ENCODE assay signal across 12 mouse cellular contexts in genomic region chr13:28801210-28801954, GRCm38 (mm10).
DNase-seq lines count a peak whose midpoint lies in the region; ATAC-seq and TF ChIP-seq lines count a peak whose summit lies in the region.
"Had no signal": no experiment of that assay in that cellular context is flagged by ENCODE, and none has a peak within 500 bp of the region (broad histone marks: within the 10 kb centered on the region; RNA-seq: fewer than 3 reads in every experiment).

No protein-coding gene starts in this region.

- WGBS in kidney, postnatal 0 days = 54% methylated on average over 8 of the region's 8 CpGs
- WGBS in forebrain, embryonic 10.5 days = 50% methylated on average over 8 of the region's 8 CpGs
- WGBS in hindbrain, embryonic 14.5 days = 31% methylated on average over 8 of the region's 8 CpGs
- WGBS in cerebellum, adult 2 months = 53% methylated on average over 8 of the region's 8 CpGs

- no peaks in the 10 kb centered on the region for H3K36me3 ChIP-seq in kidney, postnatal 0 days (ENCODE audit: insufficient read depth, low read length)
- no peaks in the 10 kb centered on the region for H3K36me3 ChIP-seq in forebrain, embryonic 10.5 days (replicated peaks)
- no peaks in the 10 kb centered on the region for H3K36me3 ChIP-seq in hindbrain, embryonic 14.5 days (replicated peaks; ENCODE audit: control insufficient read depth, insufficient read depth)

- no peak overlapping the region for H3K9ac ChIP-seq in kidney, postnatal 0 days (ENCODE audit: low read depth, low read length)
- H3K9ac ChIP-seq in hindbrain, embryonic 14.5 days = no peak overlapping the region

- intact Hi-C loops in gastrocnemius, postnatal 36 days (cut with DNase I) = no loop called here

- H3K27ac ChIP-seq in kidney, postnatal 0 days = no peak overlapping the region
- H3K27ac ChIP-seq in forebrain, embryonic 10.5 days = peak overlapping the region; percentile 66
- 0 out of 2 replicates have a peak overlapping the region, but pooled peaks have one; percentile 28 for H3K27ac ChIP-seq in hindbrain, embryonic 14.5 days
- no peak overlapping the region for H3K27ac ChIP-seq in cerebellum, adult 2 months (ENCODE audit: insufficient read depth, low read length)
- H3K27ac ChIP-seq: left cerebral cortex, adult 2 months had no signal

- H3K4me1 ChIP-seq in kidney, postnatal 0 days (replicated peaks; ENCODE audit: insufficient read depth, low read length) = 0 out of 2 replicates have a peak, but pooled peaks cover 3% of the 10 kb centered on the region
- peaks cover 78% of the 10 kb centered on the region for H3K4me1 ChIP-seq in forebrain, embryonic 10.5 days
- peaks cover 14% of the 10 kb centered on the region for H3K4me1 ChIP-seq in hindbrain, embryonic 14.5 days (replicated peaks; ENCODE audit: control insufficient read depth, insufficient read depth, low read length)
- no peaks in the 10 kb centered on the region for H3K4me1 ChIP-seq in cerebellum, adult 2 months (ENCODE audit: control insufficient read depth, insufficient read depth, low read length)

- no peak overlapping the region for H3K4me3 ChIP-seq in kidney, postnatal 0 days (replicated peaks; ENCODE audit: low read depth, low read length)
- H3K4me3 ChIP-seq in forebrain, embryonic 10.5 days = no peak overlapping the region
- H3K4me3 ChIP-seq in hindbrain, embryonic 14.5 days (replicated peaks; ENCODE audit: low read length) = no peak overlapping the region
- H3K4me3 ChIP-seq in cerebellum, adult 2 months (replicated peaks; ENCODE audit: insufficient read depth, low read depth, low read length) = no peak overlapping the region
- H3K4me3 ChIP-seq: left cerebral cortex, adult 2 months had no signal

- peak; percentile 49 for DNase-seq in kidney, postnatal 0 days (ENCODE audit: low spot score)
- DNase-seq in kidney, adult 9 months = no peak
- DNase-seq in R1 (ENCODE audit: low read depth, low spot score) = peak; percentile 69
- no peak for DNase-seq in forebrain, embryonic 10.5 days (ENCODE audit: extremely low spot score, low spot score)
- DNase-seq in hindbrain, embryonic 14.5 days (ENCODE audit: low spot score) = no peak
- DNase-seq in cerebellum, adult 2 months = no peak
- DNase-seq in gastrocnemius, postnatal 36 days = no peak
- no peak for DNase-seq in natural killer cell, adult 2 months (ENCODE audit: low spot score in 2 of 2)
- DNase-seq: cerebellum, adult 9-11 months; heart, postnatal 36 days; kidney, postnatal 4 days had no signal

- H3K4me2 ChIP-seq in kidney, postnatal 0 days (ENCODE audit: low read length) = no peak overlapping the region
- H3K4me2 ChIP-seq in hindbrain, embryonic 14.5 days (replicated peaks) = no peak overlapping the region

- no peak for TF ChIP-seq POLR2A in cerebellum, adult 2 months (IDR thresholded peaks at IDR 0.05; ENCODE audit: borderline replicate concordance, insufficient read depth, low read length)

- TF ChIP-seq CTCF in kidney, postnatal 0 days (IDR thresholded peaks at IDR 0.05; ENCODE audit: low read depth) = no peak
- TF ChIP-seq CTCF in cerebellum, adult 2 months (IDR thresholded peaks at IDR 0.05; ENCODE audit: borderline replicate concordance, insufficient read depth, low read depth, low read length) = no peak

- no peaks in the 10 kb centered on the region for H3K27me3 ChIP-seq in kidney, postnatal 0 days (ENCODE audit: insufficient read depth, low read length)
- H3K27me3 ChIP-seq in forebrain, embryonic 10.5 days (ENCODE audit: poor library complexity, severe bottlenecking) = no peaks in the 10 kb centered on the region
- no peaks in the 10 kb centered on the region for H3K27me3 ChIP-seq in hindbrain, embryonic 14.5 days (ENCODE audit: control insufficient read depth, insufficient read depth, low read length)
- H3K27me3 ChIP-seq in cerebellum, adult 2 months (ENCODE audit: control insufficient read depth, insufficient read depth, low read length) = no peaks in the 10 kb centered on the region

- no peak for ATAC-seq in kidney, postnatal 0 days (replicated peaks; ENCODE audit: low FRiP score, low read depth)
- ATAC-seq in hindbrain, embryonic 14.5 days (ENCODE audit: low FRiP score) = peak; percentile 18; the same call in 1 of the 2 replicates

- no peaks in the 10 kb centered on the region for H3K9me3 ChIP-seq in kidney, postnatal 0 days (replicated peaks; ENCODE audit: low read length)
- H3K9me3 ChIP-seq in forebrain, embryonic 10.5 days = no peaks in the 10 kb centered on the region
- H3K9me3 ChIP-seq in hindbrain, embryonic 14.5 days (ENCODE audit: control insufficient read depth, low read length) = no peaks in the 10 kb centered on the region

Comparison
In these comparisons a context has a peak if more than half of its experiments do, and no peak if none do; other contexts are left out.
1. DNase-seq: peak in kidney, postnatal 0 days (single experiment) and R1 (single experiment); none in kidney, adult 9 months (single experiment), forebrain, embryonic 10.5 days (single experiment), hindbrain, embryonic 14.5 days (single experiment), cerebellum, adult 2 months (0 of 2), gastrocnemius, postnatal 36 days (0 of 2) and natural killer cell, adult 2 months (0 of 2).
2. H3K27ac ChIP-seq: peak in forebrain, embryonic 10.5 days (single experiment) and hindbrain, embryonic 14.5 days (single experiment); none in kidney, postnatal 0 days (single experiment) and cerebellum, adult 2 months (single experiment).